Mouse (Mus musculus): ENCODE measurements around the gene Cdca7l.
"Not testable (repeated sequence)": the region's sequence is repeated elsewhere in the genome, so short reads cannot be mapped to it uniquely, and the experiment has no call there.

The Cdca7l gene

GRCm38 (mm10) chr12:117867708-117868564 is 63.8 kb downstream of the Cdca7l start:
- DNase-seq, result no peak

- DNase-seq, result peak; percentile 11
These were observed 68.2 kb downstream of the Cdca7l start for GRCm38 (mm10) chr12:117872265-117872664.

- DNase-seq, result no peak
These were observed 74.3 kb downstream of the Cdca7l start for GRCm38 (mm10) chr12:117878341-117878740.

- no peak for DNase-seq
These were observed 80.5 kb downstream of the Cdca7l start for GRCm38 (mm10) chr12:117884627-117885026.

- no peak for DNase-seq
These were observed 83.3 kb downstream of the Cdca7l start for GRCm38 (mm10) chr12:117887422-117887821.

- DNase-seq, result not testable (repeated sequence)
These were observed 96.7 kb downstream of the Cdca7l start for GRCm38 (mm10) chr12:117900798-117901197.

GRCm38 (mm10) chr12:117901352-117901751 is 97.3 kb downstream of the Cdca7l start:
- DNase-seq, result not testable (repeated sequence)

- no peak for DNase-seq
These were observed 99.6 kb downstream of the Cdca7l start for GRCm38 (mm10) chr12:117903671-117904070.

- DNase-seq, result not testable (repeated sequence)
These were observed 101.2 kb downstream of the Cdca7l start for GRCm38 (mm10) chr12:117905232-117905840.

GRCm38 (mm10) chr12:117911396-117911795 is 107.3 kb downstream of the Cdca7l start:
- DNase-seq, result no peak

- DNase-seq, result no peak
These were observed 110.6 kb downstream of the Cdca7l start for GRCm38 (mm10) chr12:117914613-117915245.

- DNase-seq, result no peak
These were observed 111.9 kb downstream of the Cdca7l start for GRCm38 (mm10) chr12:117915826-117916588.
